Mouse (Mus musculus): Measurements from ENCODE around the gene Cdc14b. TPM values are rescaled to one million over a fixed set of nuclear protein-coding genes. Genes with fewer than 3 reads are reported as not detected.

The Cdc14b gene
- polyA plus RNA-seq, 1 experiment from 2014 or later, result 7.7 TPM

- Histone ChIP-seq H3K27me3 (ENCODE audit: control insufficient read depth, insufficient read depth, low read length) (no peaks in the 10 kb centered on the region), H3K9me3 (ENCODE audit: control insufficient read depth, low read length) (no peaks in the 10 kb centered on the region), H3K36me3 (ENCODE audit: control insufficient read depth, insufficient read depth, low read length) (no peaks in the 10 kb centered on the region), H3K4me2 (peak within 1 kb of the TSS; percentile 68), H3K9ac (ENCODE audit: low read length) (peak within 1 kb of the TSS; percentile 64), H3K27ac (ENCODE audit: low read depth, low read length) (peak within 1 kb of the TSS; percentile 71), H3K4me3 (ENCODE audit: low read depth, low read length) (peak within 1 kb of the TSS; percentile 59), H3K4me1 (ENCODE audit: control insufficient read depth, insufficient read depth, low read length) (no peaks in the 10 kb centered on the region; the same call in 1 of the 2 replicates)
- ATAC-seq (ENCODE audit: low FRiP score) (peak; percentile 97), DNase-seq (ENCODE audit: low spot score, missing footprints) (peak; percentile 99)
- under 1% methylated on average over 64 of the region's 74 CpGs for WGBS
Measured at GRCm38 (mm10) chr13:64312024-64312915, 37.2 kb upstream of the Cdc14b start, which contains the start of gene Aaed1. Gene Aaed1 (minus strand): TSS chr13:64312710.

GRCm38 (mm10) chr13:64311266-64311665, 36.2 kb upstream of the Cdc14b start:
- ATAC-seq (ENCODE audit: low FRiP score) (no peak), DNase-seq (ENCODE audit: low spot score, missing footprints) (no peak)
- no peaks in the 10 kb centered on the region for H3K27me3 ChIP-seq (ENCODE audit: control insufficient read depth, insufficient read depth, low read length)
- H3K27ac ChIP-seq (ENCODE audit: low read depth, low read length), result no peak overlapping the region
- 93% methylated on average over 1 of the region's 1 CpGs for WGBS
- no peaks in the 10 kb centered on the region for H3K9me3 ChIP-seq (ENCODE audit: control insufficient read depth, low read length)
- no peak overlapping the region for H3K4me3 ChIP-seq (ENCODE audit: low read depth, low read length)
- no peaks in the 10 kb centered on the region for H3K36me3 ChIP-seq (ENCODE audit: control insufficient read depth, insufficient read depth, low read length)
- H3K9ac ChIP-seq (ENCODE audit: low read length), result 0 out of 2 replicates have a peak overlapping the region, but pooled peaks have one; percentile 22
- H3K4me1 ChIP-seq (ENCODE audit: control insufficient read depth, insufficient read depth, low read length), result no peaks in the 10 kb centered on the region; the same call in 1 of the 2 replicates
- H3K4me2 ChIP-seq, result peak overlapping the region; percentile 68; the same call in 1 of the 2 replicates

GRCm38 (mm10) chr13:64310585-64310984, 35.5 kb upstream of the Cdc14b start:
- Histone ChIP-seq H3K27ac (ENCODE audit: low read depth, low read length) (no peak overlapping the region), H3K36me3 (ENCODE audit: control insufficient read depth, insufficient read depth, low read length) (no peaks in the 10 kb centered on the region), H3K27me3 (ENCODE audit: control insufficient read depth, insufficient read depth, low read length) (no peaks in the 10 kb centered on the region), H3K9ac (ENCODE audit: low read length) (no peak overlapping the region), H3K9me3 (ENCODE audit: control insufficient read depth, low read length) (no peaks in the 10 kb centered on the region), H3K4me1 (ENCODE audit: control insufficient read depth, insufficient read depth, low read length) (no peaks in the 10 kb centered on the region; the same call in 1 of the 2 replicates), H3K4me3 (ENCODE audit: low read depth, low read length) (no peak overlapping the region), H3K4me2 (no peak overlapping the region)
- DNase-seq (ENCODE audit: low spot score, missing footprints) (no peak), ATAC-seq (ENCODE audit: low FRiP score) (no peak)
- 82% methylated on average over 6 of the region's 6 CpGs for WGBS

- Histone ChIP-seq H3K9ac (ENCODE audit: low read length) (no peak overlapping the region), H3K27me3 (ENCODE audit: control insufficient read depth, insufficient read depth, low read length) (no peaks in the 10 kb centered on the region), H3K4me3 (ENCODE audit: low read depth, low read length) (no peak overlapping the region), H3K36me3 (ENCODE audit: control insufficient read depth, insufficient read depth, low read length) (no peaks in the 10 kb centered on the region), H3K4me2 (no peak overlapping the region), H3K9me3 (ENCODE audit: control insufficient read depth, low read length) (no peaks in the 10 kb centered on the region), H3K27ac (ENCODE audit: low read depth, low read length) (no peak overlapping the region), H3K4me1 (ENCODE audit: control insufficient read depth, insufficient read depth, low read length) (no peaks in the 10 kb centered on the region; the same call in 1 of the 2 replicates)
- 88% methylated on average over 11 of the region's 11 CpGs for WGBS
- DNase-seq (ENCODE audit: low spot score, missing footprints) (no peak), ATAC-seq (ENCODE audit: low FRiP score) (no peak)
Measured at GRCm38 (mm10) chr13:64309842-64310241, 34.8 kb upstream of the Cdc14b start.

GRCm38 (mm10) chr13:64309036-64309435, 33.9 kb upstream of the Cdc14b start:
- Histone ChIP-seq H3K4me2 (no peak overlapping the region), H3K36me3 (ENCODE audit: control insufficient read depth, insufficient read depth, low read length) (no peaks in the 10 kb centered on the region), H3K4me3 (ENCODE audit: low read depth, low read length) (no peak overlapping the region), H3K27ac (ENCODE audit: low read depth, low read length) (no peak overlapping the region), H3K9ac (ENCODE audit: low read length) (no peak overlapping the region), H3K9me3 (ENCODE audit: control insufficient read depth, low read length) (no peaks in the 10 kb centered on the region), H3K27me3 (ENCODE audit: control insufficient read depth, insufficient read depth, low read length) (no peaks in the 10 kb centered on the region), H3K4me1 (ENCODE audit: control insufficient read depth, insufficient read depth, low read length) (no peaks in the 10 kb centered on the region; the same call in 1 of the 2 replicates)
- no peak for ATAC-seq (ENCODE audit: low FRiP score)
- no peak for DNase-seq (ENCODE audit: low spot score, missing footprints)
- 75% methylated on average over 5 of the region's 5 CpGs for WGBS

- no peaks in the 10 kb centered on the region for H3K9me3 ChIP-seq (ENCODE audit: control insufficient read depth, low read length)
- no peak for DNase-seq (ENCODE audit: low spot score, missing footprints)
- WGBS, result 83% methylated on average over 5 of the region's 5 CpGs
- no peak overlapping the region for H3K4me2 ChIP-seq
- no peak overlapping the region for H3K4me3 ChIP-seq (ENCODE audit: low read depth, low read length)
- no peaks in the 10 kb centered on the region for H3K27me3 ChIP-seq (ENCODE audit: control insufficient read depth, insufficient read depth, low read length)
- no peak for ATAC-seq (ENCODE audit: low FRiP score)
- no peaks in the 10 kb centered on the region; the same call in 1 of the 2 replicates for H3K4me1 ChIP-seq (ENCODE audit: control insufficient read depth, insufficient read depth, low read length)
- no peaks in the 10 kb centered on the region for H3K36me3 ChIP-seq (ENCODE audit: control insufficient read depth, insufficient read depth, low read length)
- H3K9ac ChIP-seq (ENCODE audit: low read length), result no peak overlapping the region
- no peak overlapping the region for H3K27ac ChIP-seq (ENCODE audit: low read depth, low read length)
Measured at GRCm38 (mm10) chr13:64307508-64307907, 32.4 kb upstream of the Cdc14b start.

- no peaks in the 10 kb centered on the region for H3K4me1 ChIP-seq (ENCODE audit: control insufficient read depth, insufficient read depth, low read length)
- H3K27me3 ChIP-seq (ENCODE audit: control insufficient read depth, insufficient read depth, low read length), result no peaks in the 10 kb centered on the region
- H3K27ac ChIP-seq (ENCODE audit: low read depth, low read length), result no peak overlapping the region
- no peak overlapping the region for H3K4me2 ChIP-seq
- 69% methylated on average over 3 of the region's 3 CpGs for WGBS
- no peak overlapping the region for H3K4me3 ChIP-seq (ENCODE audit: low read depth, low read length)
- H3K9ac ChIP-seq (ENCODE audit: low read length), result no peak overlapping the region
- no peaks in the 10 kb centered on the region for H3K9me3 ChIP-seq (ENCODE audit: control insufficient read depth, low read length)
- no peaks in the 10 kb centered on the region for H3K36me3 ChIP-seq (ENCODE audit: control insufficient read depth, insufficient read depth, low read length)
- DNase-seq (ENCODE audit: low spot score, missing footprints), result peak; percentile 89
- ATAC-seq (ENCODE audit: low FRiP score), result peak; percentile 53; the same call in 1 of the 2 replicates
Measured at GRCm38 (mm10) chr13:64306078-64306477, 31.0 kb upstream of the Cdc14b start.

- no peak overlapping the region for H3K4me2 ChIP-seq
- WGBS, result 92% methylated on average over 1 of the region's 1 CpGs
Measured at GRCm38 (mm10) chr13:64299069-64299468, 24.0 kb upstream of the Cdc14b start.

GRCm38 (mm10) chr13:64286791-64287190, 11.7 kb upstream of the Cdc14b start:
- Histone ChIP-seq H3K36me3 (ENCODE audit: control insufficient read depth, insufficient read depth, low read length) (no peaks in the 10 kb centered on the region), H3K9me3 (ENCODE audit: control insufficient read depth, low read length) (no peaks in the 10 kb centered on the region; the same call in 1 of the 2 replicates), H3K4me1 (ENCODE audit: control insufficient read depth, insufficient read depth, low read length) (peaks cover 2% of the 10 kb centered on the region; the same call in 1 of the 2 replicates), H3K27me3 (ENCODE audit: control insufficient read depth, insufficient read depth, low read length) (no peaks in the 10 kb centered on the region), H3K9ac (ENCODE audit: low read length) (no peak overlapping the region), H3K4me3 (ENCODE audit: low read depth, low read length) (no peak overlapping the region), H3K4me2 (no peak overlapping the region), H3K27ac (ENCODE audit: low read depth, low read length) (no peak overlapping the region)
- 47% methylated on average over 4 of the region's 4 CpGs for WGBS
- ATAC-seq (ENCODE audit: low FRiP score) (no peak), DNase-seq (ENCODE audit: low spot score, missing footprints) (no peak)

More at GRCm38 (mm10) chr13:64299069-64299468, 24.0 kb upstream of the Cdc14b start:
- Histone ChIP-seq H3K9me3 (ENCODE audit: control insufficient read depth, low read length) (no peaks in the 10 kb centered on the region), H3K4me3 (ENCODE audit: low read depth, low read length) (no peak overlapping the region), H3K36me3 (ENCODE audit: control insufficient read depth, insufficient read depth, low read length) (no peaks in the 10 kb centered on the region), H3K27ac (ENCODE audit: low read depth, low read length) (no peak overlapping the region), H3K4me1 (ENCODE audit: control insufficient read depth, insufficient read depth, low read length) (no peaks in the 10 kb centered on the region), H3K27me3 (ENCODE audit: control insufficient read depth, insufficient read depth, low read length) (no peaks in the 10 kb centered on the region), H3K9ac (ENCODE audit: low read length) (no peak overlapping the region)
- DNase-seq (ENCODE audit: low spot score, missing footprints) (no peak), ATAC-seq (ENCODE audit: low FRiP score) (no peak)

Measured in midbrain, embryonic 11.5 days (tissue).